Mouse (Mus musculus) left cerebral cortex, postnatal 25 days (tissue): Measurements from ENCODE around the gene Mroh2a. TPM values are rescaled to one million over a fixed set of nuclear protein-coding genes. Genes with fewer than 3 reads are reported as not detected.
"Not testable (repeated sequence)": the region's sequence is repeated elsewhere in the genome, so short reads cannot be mapped to it uniquely, and the experiment has no call there.

ENCODE experiments used
- DNase-seq, 2 experiments: peaks; one replicate each; pipeline ENCODE4 v3.0.0; 2022; ENCODE audit warnings: low spot score in 2 of 2, mixed read lengths in 1 of 2
- intact Hi-C: fragments of 180-260 bp; cut with DNase I; formaldehyde crosslinking; loops from one replicate; pipeline ENCODE4 v1.15.1; 2025
- total RNA-seq, 2 experiments: library from RNA; stranded (reverse); gene quantifications; 2 replicates each; pipeline ENCODE4 v1.2.3; 2021

The Mroh2a gene
- total RNA-seq, 2 experiments from 2014 or later = 0.07 TPM; not detected in 1

DNA sequence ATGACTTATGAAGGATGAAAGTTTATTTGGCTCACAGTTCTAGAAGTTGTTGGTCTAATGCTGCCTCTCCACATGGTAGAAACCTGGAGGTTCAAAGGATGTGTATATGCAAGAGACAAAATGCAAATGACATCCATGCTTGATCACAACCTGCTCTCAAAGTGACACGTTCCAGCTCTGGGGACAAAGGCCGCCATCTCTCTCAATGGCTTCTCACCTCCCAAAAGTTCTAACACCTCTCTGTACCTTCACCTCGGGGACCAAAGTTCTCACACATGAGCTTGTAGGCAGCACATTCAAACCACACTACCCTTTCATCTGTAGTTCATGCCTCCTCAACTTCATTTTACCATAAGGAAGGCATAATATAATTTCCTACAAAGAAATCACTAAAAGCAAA, 9.2 kb upstream of the Mroh2a start:
- DNase-seq = no peak
- intact Hi-C loops = no loop called here

DNA sequence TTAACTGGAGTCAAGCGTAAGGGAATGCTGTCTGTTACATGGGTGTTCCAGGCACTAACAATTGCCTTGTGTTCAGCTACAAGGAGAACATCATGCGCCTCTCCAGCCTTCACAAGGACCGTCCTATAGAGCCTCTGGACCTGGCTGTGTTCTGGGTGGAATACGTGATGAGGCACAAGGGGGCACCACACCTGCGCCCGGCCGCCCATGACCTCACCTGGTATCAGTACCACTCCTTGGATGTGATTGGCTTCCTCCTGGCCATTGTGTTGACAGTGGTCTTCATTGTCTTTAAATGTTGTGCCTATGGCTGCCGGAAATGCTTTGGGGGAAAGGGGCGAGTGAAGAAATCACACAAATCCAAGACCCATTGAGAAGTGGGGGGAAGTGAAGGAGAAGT, 8.7 kb upstream of the Mroh2a start:
- DNase-seq = no peak
- intact Hi-C loops = no loop called here

DNA sequence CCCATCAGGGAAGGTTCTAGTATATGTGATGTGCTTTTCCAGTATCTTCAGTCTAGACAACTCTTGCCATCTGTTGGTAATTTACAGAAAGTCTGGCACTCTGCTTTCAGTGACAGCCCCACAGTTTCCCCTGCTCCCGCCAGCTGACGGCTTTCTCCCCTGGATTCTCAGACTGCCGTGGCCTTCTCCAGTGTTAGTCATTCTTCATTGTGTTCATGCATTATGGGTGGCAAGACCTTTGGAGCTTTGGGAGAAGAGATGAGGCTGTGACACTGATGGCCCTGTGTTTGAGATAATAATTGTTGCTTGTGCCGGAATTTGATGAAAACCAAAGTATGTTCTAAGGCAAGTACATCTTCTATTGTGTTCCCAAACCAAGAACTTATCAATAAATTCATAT, 8.2 kb upstream of the Mroh2a start:
- intact Hi-C loops = no loop called here
- DNase-seq = no peak

DNA sequence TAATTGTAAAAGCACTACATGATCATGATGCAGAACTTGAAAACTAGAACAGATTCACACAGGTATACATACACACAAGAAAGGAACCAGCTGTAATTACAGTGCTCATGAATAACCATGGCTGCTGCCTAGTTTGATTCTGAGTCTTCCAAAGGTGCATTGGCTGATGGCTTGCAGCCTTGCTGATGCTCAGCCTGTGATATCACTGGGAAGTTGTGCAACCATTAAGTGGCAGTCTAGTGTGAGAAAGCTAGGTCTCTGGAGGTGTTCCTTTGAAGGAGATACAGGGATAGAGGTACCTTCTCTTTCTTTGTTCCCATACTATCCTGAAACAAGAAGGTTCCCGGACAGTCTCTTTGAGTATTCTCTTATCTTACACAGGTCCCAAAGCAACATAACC, 7.7 kb upstream of the Mroh2a start:
- DNase-seq = no peak
- intact Hi-C loops = no loop called here

DNA sequence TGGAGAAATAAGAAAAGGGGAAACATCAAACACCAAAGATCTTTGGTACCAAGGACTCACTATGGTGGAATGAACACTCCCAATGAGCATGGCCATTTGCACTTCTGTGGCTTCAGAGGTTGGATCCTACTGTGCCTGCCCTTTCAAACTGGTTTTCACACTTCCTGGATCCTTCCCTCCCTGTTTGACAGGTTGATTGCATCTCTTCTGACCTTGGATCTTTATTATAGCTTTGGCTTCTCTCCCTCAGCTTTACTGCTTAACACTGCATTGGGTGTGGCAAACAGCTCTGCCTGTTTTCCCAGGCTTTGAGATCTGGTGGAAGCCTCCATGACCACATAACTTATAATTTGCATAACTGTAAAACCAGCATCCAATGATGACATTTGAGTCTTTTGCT, 6.5 kb upstream of the Mroh2a start:
- no peak for DNase-seq

DNA sequence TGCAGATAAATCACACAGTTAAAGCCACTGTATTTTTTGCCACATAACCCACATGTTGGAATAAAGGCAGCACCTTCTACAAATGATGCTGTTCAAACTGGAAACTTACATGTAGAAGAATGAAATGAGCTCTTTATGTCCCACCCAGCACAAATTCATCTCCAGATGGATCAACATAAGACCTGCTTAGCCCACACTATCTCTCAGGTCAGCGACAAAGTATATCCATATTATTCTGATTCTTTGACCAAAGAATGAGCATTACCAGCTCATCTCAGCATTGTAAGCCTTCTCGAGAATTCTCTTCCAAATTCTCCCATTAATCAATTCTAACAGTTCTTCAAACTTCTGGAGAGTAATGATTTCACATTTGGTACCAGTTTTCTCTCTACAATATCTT, 4.6 kb upstream of the Mroh2a start:
- no peak for DNase-seq
- intact Hi-C loops = no loop called here

More for the DNA sequence above, 6.5 kb upstream of the Mroh2a start:
- intact Hi-C loops = no loop called here

DNA sequence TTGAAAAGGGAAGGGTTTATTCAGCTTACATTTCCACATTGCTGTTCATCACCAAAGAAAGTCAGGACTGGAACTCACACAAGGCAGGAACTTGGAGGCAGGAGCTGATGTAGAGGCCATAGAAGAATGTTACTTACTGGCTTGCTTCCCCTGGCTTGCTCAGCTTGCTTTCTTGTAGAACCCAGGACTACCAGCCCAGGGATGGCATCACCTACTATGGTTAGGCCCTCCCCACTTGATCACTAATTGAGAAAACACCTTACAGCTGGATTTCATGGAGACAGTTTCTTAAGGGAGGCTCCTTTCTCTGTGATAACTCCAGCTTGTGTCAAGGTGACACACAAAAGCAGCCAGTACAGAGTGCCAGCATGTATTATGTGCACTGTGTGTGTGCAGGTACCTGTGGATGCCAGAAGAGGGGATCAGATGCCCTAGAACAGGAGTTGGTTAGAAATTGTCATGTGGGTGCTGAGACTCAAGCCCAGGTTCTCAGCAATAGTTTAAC, 3.7 kb upstream of the Mroh2a start:
- intact Hi-C loops = not testable (repeated sequence)
- peak in 1 of 2 experiments; percentile 4 for DNase-seq

DNA sequence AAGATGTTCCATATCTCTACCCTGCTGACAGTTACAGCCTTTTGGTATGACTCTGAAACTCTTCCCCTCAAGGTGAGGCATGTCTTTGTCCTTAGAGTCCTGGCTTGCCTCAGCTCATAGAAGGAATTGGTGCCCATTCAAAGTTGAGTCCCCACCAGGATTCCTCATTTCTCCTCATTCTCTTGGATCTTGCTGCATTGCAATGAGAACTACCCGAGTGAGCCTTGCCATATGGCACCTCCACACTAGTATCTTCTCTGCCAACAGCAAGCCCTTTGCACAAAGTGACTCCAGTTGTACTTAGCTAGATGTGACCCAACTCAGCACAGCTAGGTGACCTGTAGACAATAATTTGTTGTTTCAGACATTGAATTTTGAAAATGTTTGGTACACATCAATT, 3.2 kb upstream of the Mroh2a start:
- peak in 1 of 2 experiments; percentile 14 for DNase-seq
- intact Hi-C loops = no loop called here

DNA sequence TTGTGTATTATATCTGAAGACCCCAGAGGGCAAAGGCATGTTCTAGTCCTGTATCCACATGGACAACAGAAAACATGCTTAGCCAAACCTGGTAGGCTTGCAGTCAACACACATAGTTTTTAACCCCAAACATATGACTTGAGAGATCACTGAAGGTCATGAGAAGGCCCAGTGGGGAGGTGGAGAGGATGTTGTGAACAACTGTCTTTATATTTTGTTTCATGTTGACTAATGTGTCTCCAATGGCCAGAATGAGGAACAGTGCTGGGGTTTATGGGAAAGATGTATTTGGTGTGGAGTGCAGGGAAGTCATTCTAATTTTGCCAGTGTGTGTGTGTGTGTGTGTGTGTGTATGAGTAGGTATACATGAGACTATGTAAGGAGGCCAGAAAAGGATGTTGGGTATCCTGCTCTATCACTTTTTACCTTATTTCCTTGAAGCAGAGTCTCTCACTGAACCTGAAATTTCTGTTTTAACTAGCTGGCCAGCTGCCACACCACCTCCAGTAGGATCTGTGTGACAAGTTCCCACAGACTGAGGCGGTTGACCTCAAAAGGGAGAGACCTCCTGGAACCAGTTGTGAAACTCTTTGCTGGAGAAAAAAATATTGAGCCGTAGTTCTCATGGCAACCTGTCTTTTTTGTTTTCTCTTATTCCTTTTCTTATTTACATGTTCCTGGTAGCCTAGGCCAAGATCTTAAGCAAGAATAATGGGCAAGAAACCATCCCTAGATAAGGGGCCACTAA, 2.6 kb upstream of the Mroh2a start:
- peak in 1 of 2 experiments; percentile 1 for DNase-seq
- intact Hi-C loops = no loop called here

DNA sequence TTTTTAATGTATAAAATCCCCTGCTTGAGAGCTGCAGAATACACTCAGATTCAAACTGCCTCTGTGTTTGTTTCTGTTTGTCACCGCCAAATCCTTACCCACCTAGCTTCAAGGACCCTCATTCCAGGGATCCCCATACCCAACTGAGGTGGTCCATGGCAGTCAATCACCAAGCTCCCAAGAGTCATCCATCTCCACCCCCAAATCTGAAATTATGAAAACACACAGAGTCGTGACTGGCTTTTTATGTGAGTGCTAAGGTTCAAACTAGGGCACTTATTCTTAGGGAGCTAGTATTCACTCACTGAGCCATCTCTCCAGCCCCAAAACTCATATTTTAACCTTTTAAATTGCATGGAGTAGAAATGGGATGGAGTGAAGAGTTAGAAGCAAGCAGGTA, 1.5 kb upstream of the Mroh2a start:
- intact Hi-C loops, DNase-seq: not testable (repeated sequence)

DNA sequence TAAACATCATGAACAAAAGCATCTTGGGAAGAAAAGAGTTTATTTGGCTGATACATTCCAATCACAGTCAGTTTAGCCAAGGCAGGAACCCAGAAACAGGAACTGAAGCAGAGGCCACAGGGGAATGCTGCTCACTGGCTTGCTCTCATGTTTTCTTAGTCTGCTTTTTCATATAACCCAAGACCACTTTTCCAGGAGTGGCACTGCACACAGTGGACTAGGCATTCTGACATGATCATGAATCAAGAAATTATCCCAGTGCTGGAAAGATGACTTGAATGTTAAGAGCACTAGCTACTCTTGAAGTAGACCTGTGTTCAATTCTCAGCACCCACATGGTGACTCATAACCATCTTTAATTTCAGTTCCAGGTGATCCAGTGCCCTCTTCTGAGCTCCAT, 1.0 kb upstream of the Mroh2a start:
- intact Hi-C loops = no loop called here
- no peak for DNase-seq

DNA sequence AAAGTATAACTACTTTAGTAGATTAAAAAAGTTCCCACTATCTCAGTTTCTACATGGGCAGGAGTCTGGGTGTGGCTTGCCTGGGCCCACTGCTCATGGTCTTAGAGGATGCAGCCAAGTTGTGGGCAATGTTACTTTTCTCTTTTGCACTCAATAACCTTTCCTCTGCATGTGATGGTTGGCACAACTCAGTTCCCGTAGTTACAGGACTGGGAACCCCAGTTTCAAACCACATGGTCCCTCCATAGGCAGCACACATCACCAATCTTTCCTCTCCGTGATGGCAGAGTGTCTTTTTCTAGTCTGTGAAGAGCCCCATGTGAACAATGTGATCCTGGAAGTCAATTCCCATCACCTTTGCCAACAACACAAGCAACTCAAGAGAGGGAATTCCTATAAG, 696 bp downstream of the Mroh2a start:
- intact Hi-C loops = no loop called here
- no peak for DNase-seq

DNA sequence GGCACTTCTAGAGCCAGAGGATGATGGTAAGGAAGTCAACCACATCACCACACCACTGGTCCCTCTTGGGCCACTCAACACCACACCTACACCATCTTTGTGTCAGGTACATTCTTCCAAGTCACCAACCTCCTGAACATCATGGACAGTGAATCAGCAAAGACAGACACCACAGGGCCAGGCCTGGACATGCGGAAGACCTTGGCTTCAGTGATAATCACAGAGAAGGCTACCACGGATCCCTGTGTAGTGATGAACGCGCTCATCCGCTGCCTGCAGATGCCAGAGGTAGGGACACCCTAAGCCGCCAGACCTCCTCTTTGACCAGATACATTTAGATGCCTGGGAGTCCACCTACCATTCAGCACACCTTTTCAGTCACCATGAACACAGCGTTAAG, 1.3 kb downstream of the Mroh2a start:
- intact Hi-C loops = no loop called here
- DNase-seq = no peak

DNA sequence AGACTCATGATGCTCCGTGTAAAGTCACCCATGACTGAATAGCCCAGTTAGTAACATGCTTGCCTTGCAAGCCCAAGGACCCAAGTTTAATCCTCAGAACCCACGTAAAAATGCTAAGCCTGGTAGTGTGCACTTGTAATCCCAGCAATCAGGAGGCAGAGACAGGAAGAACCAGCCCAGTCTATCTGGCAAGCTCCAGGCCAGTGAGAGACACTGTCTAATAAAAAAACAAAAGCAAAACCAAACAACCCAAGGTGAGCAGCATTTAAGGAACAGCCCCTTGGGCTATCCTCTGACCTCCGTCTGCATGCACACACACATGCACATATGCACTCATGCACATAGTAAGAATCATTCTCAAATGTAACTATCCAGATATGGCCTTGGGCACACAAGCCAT, 2.8 kb downstream of the Mroh2a start:
- no peak for DNase-seq
- intact Hi-C loops = no loop called here

DNA sequence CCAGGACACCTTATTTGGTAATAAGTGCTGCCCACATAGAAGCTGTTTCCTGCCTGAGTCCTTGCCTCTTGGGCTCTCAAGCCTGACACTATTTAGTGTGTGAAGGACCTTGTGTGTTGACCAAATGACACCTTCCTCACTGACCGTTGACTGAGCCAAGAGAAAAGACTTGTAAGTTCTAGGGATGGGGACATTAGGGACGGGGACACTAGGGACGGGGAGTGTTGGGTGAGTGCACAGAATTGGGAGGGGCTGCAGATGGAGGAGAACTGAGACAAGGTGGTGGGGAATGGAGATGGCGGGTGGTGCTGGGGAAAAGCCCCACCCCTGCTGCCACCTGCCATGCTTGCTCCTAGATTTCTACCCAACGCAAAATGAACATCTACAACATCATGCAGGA, 3.2 kb downstream of the Mroh2a start:
- no peak for DNase-seq
- intact Hi-C loops = no loop called here

DNA sequence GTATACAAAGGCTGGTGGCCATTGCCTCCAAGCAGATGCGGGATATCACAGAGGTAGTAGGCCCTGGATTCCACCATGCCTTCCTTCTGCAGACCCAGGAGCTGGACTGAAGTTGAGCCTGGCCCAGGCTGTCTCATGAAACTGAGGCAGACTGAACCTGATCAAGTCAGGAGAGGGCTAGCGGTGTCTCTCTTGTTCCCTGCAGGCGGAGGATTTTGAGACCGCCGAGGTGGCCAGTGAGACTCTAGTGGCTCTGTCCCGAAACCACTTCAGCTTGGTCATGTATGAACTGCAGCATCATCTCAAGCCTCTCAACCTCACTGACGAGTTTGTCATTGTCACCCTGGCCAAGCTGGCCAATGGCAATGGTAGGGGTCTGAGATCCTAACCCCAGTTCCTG, 3.6 kb downstream of the Mroh2a start:
- no peak for DNase-seq
- intact Hi-C loops = no loop called here

DNA sequence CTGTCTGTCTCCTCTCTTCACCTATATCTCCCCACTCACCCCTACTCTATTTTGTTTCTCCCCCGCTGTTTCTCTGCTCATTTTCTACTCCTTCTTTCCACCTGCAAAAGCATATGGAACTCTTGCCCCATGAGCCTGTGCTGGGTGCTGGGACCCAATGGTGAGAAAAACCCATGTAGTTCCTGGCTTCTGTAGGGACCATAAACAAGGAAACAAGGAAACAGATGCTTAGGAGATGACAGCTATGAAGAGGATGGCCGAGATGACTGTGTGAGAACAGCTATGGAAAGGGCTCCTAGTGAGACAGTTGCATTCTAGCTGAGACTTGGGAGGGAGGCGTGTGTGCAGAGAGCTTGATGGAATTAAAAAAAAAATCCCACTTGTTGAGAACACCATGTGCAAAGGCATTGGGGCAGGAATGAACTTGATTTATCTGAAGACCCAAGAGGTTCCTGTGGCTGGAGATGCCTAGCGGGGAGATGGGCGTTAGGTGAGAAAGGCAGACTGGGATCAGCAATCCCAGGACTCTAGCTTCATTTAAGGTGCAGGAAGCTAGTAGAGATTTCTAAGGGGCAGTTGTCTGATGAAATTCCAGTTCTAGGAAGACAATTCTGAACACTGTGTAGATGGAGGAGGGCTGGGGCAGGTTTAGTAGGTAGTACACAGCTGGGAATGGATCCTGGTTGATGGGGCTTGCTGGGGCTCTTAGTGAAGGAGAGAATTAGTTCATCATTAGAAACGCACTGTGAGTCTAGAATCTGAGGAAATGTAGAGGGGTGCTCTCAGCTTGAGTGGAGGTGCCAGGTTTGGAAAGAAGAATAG, 4.4 kb downstream of the Mroh2a start:
- no peak for DNase-seq
- intact Hi-C loops = no loop called here

DNA sequence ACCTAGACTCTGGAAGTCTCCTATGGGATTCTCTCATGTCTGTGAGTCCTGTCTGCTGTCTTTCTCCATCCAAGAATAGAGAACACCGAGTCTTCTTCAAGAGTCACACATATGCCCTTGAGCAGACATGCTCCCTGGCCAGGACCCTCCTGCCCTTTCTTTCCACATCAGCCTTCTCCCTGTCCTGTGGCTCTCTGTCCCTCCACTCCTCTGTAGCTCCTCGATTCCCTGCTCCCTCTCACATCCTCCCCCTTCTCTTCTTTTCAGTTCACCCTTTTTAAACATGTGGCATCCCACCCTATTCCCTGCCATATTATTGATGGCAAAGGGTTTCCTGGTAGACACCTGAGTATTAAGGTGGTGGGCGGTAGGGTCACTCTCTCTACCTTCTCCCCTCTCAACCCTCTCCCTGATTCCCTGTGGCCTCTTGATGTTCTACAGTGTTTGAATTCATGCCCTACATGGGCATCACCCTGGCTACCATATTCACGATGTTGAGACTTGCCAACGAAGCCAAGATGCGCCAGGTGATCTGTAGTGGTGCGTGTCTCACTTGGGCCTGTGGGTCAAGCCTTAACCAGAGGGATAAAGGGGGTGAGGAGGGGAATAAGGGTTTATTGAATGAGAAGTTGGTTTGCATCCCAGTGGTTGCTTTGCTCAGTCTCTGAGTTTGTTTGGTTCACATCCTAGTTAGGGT, 5.2 kb downstream of the Mroh2a start:
- intact Hi-C loops = no loop called here

DNA sequence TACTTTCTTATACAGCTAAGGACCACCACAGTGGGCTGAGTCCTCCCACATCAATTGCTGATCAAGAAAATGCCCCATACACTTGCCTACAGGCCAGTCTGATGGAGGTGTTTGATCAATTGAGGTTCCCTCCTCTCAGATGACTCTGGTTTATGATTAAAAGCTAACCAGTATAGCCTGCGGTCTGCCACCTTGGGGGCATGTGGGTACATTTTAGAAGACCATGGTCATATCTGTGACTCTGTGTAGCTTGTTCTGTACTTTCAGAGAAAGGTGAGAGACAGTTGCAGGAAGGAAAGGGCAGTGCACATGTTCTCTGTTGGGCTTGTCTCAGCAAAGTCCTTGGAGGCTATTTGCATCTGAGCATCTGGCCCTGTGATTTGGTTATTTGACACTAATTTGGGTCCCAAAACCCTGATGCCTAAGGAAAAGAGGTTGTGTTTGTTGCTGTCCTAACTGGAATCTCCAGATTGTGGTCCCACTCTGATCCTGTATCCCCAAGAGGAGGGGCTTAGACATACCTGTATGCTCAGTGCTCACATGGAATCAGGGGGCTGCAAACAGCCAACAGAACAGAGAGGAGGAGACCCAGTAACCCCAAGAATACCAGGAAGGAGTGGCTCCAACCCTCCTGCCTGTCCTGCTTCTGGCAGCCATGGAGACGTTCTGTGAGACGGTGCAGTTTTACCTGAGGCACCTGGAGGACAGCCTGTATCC, 6.0 kb downstream of the Mroh2a start:
- intact Hi-C loops = no loop called here
- DNase-seq = no peak

More for the DNA sequence above, 5.2 kb downstream of the Mroh2a start:
- DNase-seq = no peak
